Mouse (Mus musculus) gastrocnemius, adult 2 months (tissue): ENCODE results near the gene Tpbg. TPM values are rescaled to one million over a fixed set of nuclear protein-coding genes. Genes with fewer than 3 reads are reported as not detected.
A peak's percentile ranks its signal among the peaks of the same experiment; 100 is the strongest.
"Not testable (repeated sequence)": the region's sequence is repeated elsewhere in the genome, so short reads cannot be mapped to it uniquely, and the experiment has no call there.

ENCODE experiments used
- DNase-seq: peaks from one replicate; pipeline ENCODE4 v3.0.0; 2022
- H3K27ac ChIP-seq: fragments of 200-600 bp; 2 replicates; pipeline ENCODE4 v1.8.1; 2022; ENCODE audit warnings: mild to moderate bottlenecking
- H3K4me3 ChIP-seq: fragments of 200-600 bp; 2 replicates; pipeline ENCODE4 v1.8.1; 2022; ENCODE audit warnings: mild to moderate bottlenecking, moderate library complexity
- CTCF ChIP-seq: fragments of 200-600 bp; IDR thresholded peaks from 2 replicates; pipeline ENCODE4 v1.8.1; 2022; ENCODE audit warnings: antibody characterized with exemption, mild to moderate bottlenecking, moderate library complexity
- intact Hi-C: fragments of 180-260 bp; cut with DNase I; formaldehyde crosslinking; loops from one replicate; pipeline ENCODE4 v1.15.1; 2025
- long read RNA-seq, 2 experiments: library from polyadenylated mRNA; stranded (forward); transcript quantifications; one replicate each; pipeline ENCODE4 v2.0.0; 2021
- total RNA-seq, 2 experiments: library from RNA; stranded (reverse); gene quantifications; 2 replicates each; pipeline ENCODE4 v1.2.3; 2021

Tpbg gene
- total RNA-seq = 1 to 10 TPM in 1 of 2 experiments, under 1 TPM in 1; 0.61 to 1.0 TPM
- long read RNA-seq, experiment 1, partial matches to known transcripts = 0 of 3 reads
- long read RNA-seq, experiment 1, other reads (novel, unspliced or antisense) = 2 of 3 reads
- long read RNA-seq, experiment 2 = 0 reads

DNA sequence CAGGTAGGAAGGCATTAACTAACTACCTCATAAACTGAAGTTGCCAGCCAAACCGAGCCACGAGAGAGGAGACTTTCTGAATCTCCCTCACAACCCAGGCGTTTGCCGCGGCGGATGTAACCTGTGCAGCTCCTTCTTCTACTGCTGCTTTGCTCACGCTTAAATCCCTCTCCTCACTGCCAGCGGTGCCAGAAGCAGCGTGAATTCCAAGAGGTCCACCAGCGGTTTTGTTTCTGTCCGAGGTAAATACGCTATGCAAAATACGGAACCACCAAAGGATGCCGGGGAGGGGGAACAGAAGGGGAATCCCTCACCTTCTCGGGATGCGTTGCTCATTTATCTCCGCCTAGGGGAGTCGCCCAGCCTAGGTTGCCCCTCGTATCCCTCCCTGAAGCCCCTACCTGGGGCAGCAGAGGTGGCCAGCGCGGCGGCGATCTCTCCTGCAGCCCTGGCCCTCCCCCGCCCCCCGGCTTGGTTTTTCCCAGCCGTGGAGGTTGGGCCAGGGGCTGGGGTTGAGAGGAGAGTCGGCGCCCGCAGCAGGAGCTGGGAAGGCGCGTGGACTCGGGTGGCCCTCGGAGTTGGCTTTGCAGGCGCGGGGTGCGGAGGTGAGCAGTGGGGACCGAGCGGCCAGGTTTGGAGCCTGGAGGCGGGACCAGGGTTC, at the start of gene Tpbg:
TSS of gene Tpbg (plus strand) at position 30 of the 661 bp plus-strand sequence.
- Histone ChIP-seq H3K4me3 (peak within 1 kb of the TSS; percentile 82), H3K27ac (peak within 1 kb of the TSS; percentile 59)
- peak; percentile 56 for DNase-seq
- intact Hi-C loops = no loop called here
- no peak for TF ChIP-seq CTCF

DNA sequence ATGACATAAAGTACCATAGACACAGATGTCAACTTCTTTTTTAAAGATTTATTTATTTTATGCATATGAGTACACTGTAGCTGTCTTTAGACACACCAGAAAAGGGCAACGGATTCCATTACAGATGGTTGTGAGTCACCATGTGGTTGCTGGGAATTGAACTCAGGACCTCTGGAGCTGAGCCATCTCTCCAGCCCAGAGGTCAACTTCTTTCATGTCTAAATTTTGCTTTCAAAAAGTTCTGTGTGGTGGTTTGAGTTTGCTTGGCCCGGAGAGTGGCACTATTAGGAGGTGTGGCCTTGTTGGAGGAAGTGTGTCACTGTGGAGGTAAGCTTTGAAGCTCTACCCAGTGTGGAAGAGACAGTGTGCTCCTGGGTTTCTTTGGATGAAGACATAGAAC, 40.2 kb upstream of the Tpbg start:
- H3K4me3 ChIP-seq, DNase-seq, intact Hi-C loops, H3K27ac ChIP-seq: not testable (repeated sequence)

DNA sequence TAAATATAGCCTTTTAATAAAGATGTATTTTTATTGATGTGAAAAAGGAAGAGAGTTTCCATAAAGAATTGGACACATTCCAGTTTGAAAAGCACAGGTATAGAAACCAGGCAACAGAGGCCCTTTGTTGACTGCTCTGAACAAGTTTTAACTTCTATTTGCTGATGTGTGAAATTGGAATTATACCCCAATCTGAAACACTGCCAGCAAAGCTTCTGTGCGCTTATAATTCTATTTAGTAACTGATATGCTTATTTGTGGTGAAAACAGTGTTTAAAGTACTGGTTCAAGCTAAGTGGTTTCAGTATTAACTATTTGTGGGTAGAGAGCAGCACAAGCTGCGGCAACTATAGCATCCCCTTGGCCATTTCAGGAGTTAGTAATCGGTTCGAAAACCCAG, 39.6 kb upstream of the Tpbg start:
- DNase-seq = no peak

DNA sequence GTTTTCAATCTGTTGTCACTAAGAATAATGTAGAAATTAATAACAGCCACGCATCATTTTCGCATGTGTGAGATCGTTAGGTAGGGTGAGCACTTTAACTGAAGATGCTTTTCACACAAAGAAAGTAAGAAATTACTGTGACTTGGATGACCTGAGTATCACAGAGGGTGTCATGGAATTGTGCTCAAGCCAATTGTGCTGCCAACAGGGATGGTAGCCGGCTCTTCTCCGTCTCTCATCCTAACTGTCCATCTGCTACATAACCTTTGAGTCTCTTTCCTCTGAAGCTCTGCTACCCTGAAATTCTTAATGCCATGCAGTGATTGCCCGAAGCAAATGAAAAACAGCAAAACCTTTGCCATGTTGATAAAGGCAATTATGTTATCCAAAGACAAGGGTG, 35.8 kb upstream of the Tpbg start:
- intact Hi-C loops = no loop called here
- no peak for TF ChIP-seq CTCF
- no peak overlapping the region for H3K27ac ChIP-seq
- DNase-seq = no peak
- no peak overlapping the region for H3K4me3 ChIP-seq

More for the DNA sequence above, 39.6 kb upstream of the Tpbg start:
- H3K27ac ChIP-seq = no peak overlapping the region
- TF ChIP-seq CTCF = no peak
- H3K4me3 ChIP-seq = no peak overlapping the region
- intact Hi-C loops = no loop called here

DNA sequence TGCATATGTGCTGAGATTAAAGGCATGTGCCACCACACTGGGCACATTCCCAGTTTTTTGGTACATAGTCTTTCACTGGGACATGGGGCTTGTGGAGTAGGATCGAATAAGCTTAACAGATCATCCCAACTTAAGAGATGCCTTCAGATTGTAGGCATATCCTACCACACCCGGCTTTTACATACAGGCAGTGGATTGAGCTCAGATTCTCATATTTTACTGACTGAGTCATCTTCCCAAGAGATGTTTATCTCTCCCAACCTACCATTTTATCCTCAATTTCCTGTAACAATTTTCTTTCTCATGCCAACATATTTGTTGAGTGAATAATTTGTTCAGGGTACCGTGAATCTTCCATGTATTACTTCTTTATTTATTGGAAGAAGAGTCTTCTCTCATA, 32.9 kb upstream of the Tpbg start:
- intact Hi-C loops = no loop called here
- Histone ChIP-seq H3K4me3 (no peak overlapping the region), H3K27ac (no peak overlapping the region)
- DNase-seq = no peak
- no peak for TF ChIP-seq CTCF

DNA sequence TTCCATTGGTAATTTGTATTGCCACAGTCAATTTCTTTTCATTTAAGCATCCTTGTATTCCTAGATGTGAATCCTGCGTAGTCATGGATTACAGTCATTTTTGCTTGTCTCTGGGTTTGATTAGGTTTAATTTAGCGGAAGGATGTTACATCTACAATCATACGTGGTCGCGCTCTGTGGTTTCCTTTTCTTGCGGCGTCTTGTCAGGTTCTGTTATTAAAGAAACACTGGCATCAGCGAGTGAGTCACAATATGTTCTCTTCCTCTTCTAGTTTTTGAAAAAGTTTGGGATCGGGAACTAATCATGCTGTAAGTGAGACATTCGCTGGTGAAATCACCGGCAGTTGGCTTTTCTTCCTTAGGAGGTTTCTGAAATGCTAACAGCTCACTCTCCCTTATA, 21.4 kb upstream of the Tpbg start:
- no peak for DNase-seq
- Histone ChIP-seq H3K27ac (no peak overlapping the region), H3K4me3 (no peak overlapping the region)
- intact Hi-C loops = no loop called here
- no peak for TF ChIP-seq CTCF

DNA sequence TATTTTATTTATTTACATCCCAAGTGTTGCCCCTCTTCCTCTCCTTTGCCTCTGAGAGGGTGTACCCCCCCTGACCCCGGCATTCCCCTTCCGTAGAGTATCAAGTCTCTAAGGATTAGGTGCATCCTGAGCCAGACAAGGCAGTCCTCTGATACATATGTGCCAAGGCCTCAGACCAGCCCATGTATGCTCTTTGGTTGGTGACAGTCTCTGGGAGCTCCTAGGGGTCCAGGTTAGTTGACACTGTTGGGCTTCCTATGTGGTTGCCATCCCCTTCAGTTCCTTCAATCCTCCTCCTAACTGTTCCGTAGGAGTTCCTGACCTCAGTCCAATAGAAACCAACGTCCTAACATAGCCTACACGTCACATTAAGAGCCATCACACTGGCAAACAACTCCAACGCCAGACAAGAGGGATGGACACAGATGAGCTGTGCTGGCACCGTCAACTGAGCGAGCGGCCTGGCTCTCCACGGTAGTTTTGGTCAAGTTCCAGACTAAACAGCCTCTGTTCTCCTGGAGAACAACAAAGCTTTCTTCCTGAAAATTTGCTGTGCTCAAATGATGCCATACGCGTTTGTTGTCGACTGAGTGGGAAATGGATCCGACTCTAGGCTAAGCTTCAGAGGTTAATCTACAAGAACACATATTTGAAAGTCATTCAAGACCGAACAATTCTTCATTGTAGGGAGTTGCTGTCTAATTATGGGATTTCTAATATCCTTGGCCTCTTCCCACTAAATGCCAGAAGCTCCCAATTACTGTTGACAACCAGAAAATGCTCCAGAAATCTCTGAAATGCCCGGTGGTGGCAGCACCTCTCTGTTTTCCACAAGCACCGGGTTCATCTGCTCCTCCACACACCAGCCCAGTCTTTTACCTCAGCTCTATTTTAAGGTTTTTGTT, 6.4 kb upstream of the Tpbg start:
- intact Hi-C loops = no loop called here
- TF ChIP-seq CTCF = no peak
- no peak for DNase-seq
- Histone ChIP-seq H3K27ac (no peak overlapping the region), H3K4me3 (no peak overlapping the region)

DNA sequence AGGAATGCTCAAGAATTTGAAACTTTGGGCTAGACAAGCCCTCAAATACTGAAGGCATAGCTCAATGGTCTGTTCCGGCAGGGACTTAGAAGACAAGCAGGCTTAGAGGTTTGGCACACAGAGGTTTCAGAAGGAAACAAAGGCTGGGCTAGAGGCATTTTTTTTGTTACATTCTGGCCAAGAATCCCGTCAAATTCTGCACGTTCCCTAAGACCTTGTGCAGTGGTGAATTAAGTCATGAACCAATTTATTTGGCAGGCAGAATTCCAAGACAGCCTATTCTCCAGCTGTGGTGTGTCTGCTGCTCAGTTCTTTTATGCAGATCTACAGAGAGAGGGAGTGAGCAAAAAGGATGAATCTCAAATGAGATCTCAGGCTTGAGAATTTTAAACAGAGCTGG, 2.6 kb upstream of the Tpbg start:
- intact Hi-C loops = no loop called here
- DNase-seq = no peak
- H3K27ac ChIP-seq = no peak overlapping the region
- no peak for TF ChIP-seq CTCF
- H3K4me3 ChIP-seq = no peak overlapping the region

DNA sequence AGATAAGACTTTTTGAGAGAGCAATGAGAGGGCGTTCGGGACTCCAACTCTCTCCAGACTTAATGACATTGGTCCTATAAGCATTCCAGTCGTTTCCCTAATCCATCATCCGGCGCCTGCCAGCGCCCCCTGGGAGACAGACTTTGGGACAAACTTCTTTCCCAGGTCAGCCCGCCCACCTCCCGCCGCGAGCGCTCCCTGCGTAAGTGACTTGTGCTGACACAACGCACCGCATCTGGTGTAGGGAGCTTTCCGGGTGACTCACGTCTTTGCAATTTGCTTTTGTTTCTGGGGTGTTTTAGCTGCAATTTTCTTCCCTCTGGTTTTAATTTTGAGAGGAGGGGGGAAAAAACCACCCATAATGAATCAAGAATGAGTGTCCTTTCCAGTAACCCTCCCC, 289 bp upstream of the Tpbg start:
- intact Hi-C loops = no loop called here
- H3K4me3 ChIP-seq = peak overlapping the region; percentile 82
- peak; percentile 11; the same call in 1 of the 2 replicates for TF ChIP-seq CTCF
- H3K27ac ChIP-seq = peak overlapping the region; percentile 59; the same call in 1 of the 2 replicates
- DNase-seq = peak; percentile 44

DNA sequence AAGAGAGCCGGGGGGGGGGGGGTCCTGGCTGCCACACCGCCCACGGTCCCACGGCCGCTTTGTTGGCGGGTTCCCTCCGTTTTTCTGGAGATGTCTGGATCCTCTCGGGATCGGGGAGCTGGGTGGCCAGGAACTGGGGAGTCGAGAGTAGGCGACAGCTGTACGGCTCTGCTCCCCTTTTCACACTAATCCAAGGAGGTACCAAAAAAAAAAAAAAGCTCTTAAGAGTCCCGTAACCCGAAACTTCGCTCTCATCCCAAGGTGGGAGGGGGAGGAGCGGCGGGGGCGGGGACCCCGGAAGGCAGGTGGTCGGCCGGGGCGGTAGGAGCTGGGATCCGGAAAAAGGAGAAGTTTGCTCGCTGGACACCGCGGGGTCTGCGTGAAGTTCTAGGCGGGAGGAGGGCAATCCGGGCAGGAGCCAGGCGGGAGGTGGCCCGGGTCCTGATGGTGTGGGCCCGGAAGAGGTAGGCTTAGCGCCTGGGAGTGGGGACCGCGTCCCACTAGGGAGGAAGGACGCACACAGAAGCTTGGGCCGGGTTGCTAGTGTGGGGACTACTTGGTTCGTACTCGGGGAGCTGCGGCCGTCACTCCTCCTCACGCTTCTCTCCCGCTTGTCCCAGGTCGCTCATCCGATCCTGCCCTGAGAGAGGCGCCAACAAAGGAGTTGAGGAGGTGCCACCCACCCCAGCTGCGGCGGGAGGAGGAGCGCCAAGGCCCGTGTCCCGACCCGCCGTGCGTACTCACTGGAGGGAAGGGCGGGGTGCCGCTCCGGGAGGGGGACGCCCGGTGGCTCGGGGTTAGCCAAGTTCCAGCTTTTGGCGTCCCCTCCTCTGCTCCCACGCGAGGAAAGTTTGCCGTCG, 1.1 kb downstream of the Tpbg start:
- Histone ChIP-seq H3K27ac (peak overlapping the region; percentile 59), H3K4me3 (peak overlapping the region; percentile 82)
- DNase-seq = peak; percentile 71
- no peak for TF ChIP-seq CTCF
- intact Hi-C loops = no loop called here

DNA sequence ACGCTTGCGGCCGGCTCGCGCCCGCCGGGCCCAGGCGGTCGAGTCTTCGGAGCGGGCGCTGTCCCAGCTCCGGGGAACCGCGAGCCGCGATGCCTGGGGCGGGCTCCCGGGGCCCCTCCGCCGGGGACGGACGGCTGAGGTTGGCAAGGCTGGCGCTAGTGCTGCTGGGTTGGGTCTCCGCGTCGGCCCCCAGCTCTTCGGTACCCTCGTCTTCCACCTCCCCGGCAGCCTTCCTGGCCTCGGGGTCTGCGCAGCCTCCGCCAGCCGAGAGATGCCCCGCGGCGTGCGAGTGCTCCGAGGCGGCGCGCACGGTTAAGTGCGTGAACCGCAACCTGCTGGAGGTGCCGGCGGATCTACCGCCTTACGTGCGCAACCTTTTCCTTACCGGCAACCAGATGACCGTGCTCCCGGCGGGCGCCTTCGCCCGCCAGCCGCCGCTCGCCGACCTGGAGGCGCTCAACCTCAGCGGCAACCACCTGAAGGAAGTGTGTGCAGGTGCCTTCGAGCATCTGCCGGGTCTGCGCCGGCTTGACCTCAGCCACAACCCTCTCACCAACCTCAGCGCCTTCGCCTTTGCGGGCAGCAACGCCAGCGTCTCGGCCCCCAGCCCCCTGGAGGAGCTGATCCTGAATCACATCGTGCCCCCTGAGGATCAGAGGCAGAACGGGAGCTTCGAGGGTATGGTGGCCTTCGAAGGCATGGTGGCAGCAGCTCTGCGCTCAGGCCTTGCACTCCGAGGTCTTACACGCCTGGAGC, 1.9 kb downstream of the Tpbg start:
- Histone ChIP-seq H3K4me3 (peak overlapping the region; percentile 82), H3K27ac (peak overlapping the region; percentile 59)
- DNase-seq = no peak
- TF ChIP-seq CTCF = no peak
- intact Hi-C loops = no loop called here

DNA sequence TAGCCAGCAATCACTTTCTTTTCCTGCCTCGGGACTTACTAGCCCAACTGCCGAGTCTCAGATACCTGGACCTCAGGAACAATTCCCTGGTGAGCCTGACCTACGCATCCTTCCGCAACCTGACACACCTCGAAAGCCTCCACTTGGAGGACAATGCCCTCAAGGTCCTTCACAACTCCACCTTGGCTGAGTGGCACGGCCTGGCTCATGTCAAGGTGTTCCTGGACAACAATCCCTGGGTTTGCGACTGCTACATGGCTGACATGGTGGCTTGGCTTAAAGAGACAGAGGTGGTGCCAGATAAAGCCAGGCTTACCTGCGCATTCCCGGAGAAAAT, 2.4 kb downstream of the Tpbg start:
- no peak for TF ChIP-seq CTCF
- no peak for DNase-seq
- Histone ChIP-seq H3K27ac (no peak overlapping the region), H3K4me3 (no peak overlapping the region; the same call in 1 of the 2 replicates)
- intact Hi-C loops = no loop called here
